Comparison of ENCODE assay signal across 12 mouse cellular contexts in genomic region chr5:143009383-143009782, GRCm38 (mm10). TPM values are rescaled to one million over a fixed set of nuclear protein-coding genes. Genes with fewer than 3 reads are reported as not detected.
DNase-seq lines count a peak whose midpoint lies in the region; ATAC-seq and TF ChIP-seq lines count a peak whose summit lies in the region.
"Had no signal": no experiment of that assay in that cellular context is flagged by ENCODE, and none has a peak within 500 bp of the region (broad histone marks: within the 10 kb centered on the region; RNA-seq: fewer than 3 reads in every experiment).

No protein-coding gene starts in this region.

- 0 out of 2 replicates have a peak overlapping the region, but pooled peaks have one; percentile 32 for H3K9ac ChIP-seq in hindbrain, embryonic 12.5 days
- H3K9ac ChIP-seq in midbrain, embryonic 15.5 days: no peak overlapping the region

- no peaks in the 10 kb centered on the region for H3K27me3 ChIP-seq in hindbrain, embryonic 12.5 days
- no peaks in the 10 kb centered on the region for H3K27me3 ChIP-seq in midbrain, embryonic 15.5 days (replicated peaks)
- H3K27me3 ChIP-seq: Patski had no signal

- WGBS in hindbrain, embryonic 12.5 days: 40% methylated on average over 11 of the region's 11 CpGs
- WGBS in midbrain, embryonic 15.5 days: 61% methylated on average over 11 of the region's 11 CpGs

- peak overlapping the region; percentile 76; the same call in 1 of the 2 replicates for H3K27ac ChIP-seq in cortical plate, adult 2 months (ENCODE audit: insufficient read depth, low read length)
- peak overlapping the region; percentile 81 for H3K27ac ChIP-seq in hindbrain, embryonic 12.5 days
- peak overlapping the region; percentile 53; the same call in 1 of the 2 replicates for H3K27ac ChIP-seq in midbrain, embryonic 15.5 days

- no peak overlapping the region for H3K4me2 ChIP-seq in hindbrain, embryonic 12.5 days (replicated peaks)
- no peak overlapping the region for H3K4me2 ChIP-seq in midbrain, embryonic 15.5 days

- TF ChIP-seq CTCF in cortical plate, adult 2 months (IDR thresholded peaks at IDR 0.05; ENCODE audit: extremely low read depth, insufficient read depth, low read length): no peak

- TF ChIP-seq POLR2A in cortical plate, adult 2 months (IDR thresholded peaks at IDR 0.05; ENCODE audit: extremely low read depth, insufficient read depth, low read length): no peak

- H3K4me1 ChIP-seq in cortical plate, adult 2 months (ENCODE audit: control insufficient read depth, insufficient read depth, low read length): no peaks in the 10 kb centered on the region
- peaks cover 9% of the 10 kb centered on the region for H3K4me1 ChIP-seq in hindbrain, embryonic 12.5 days
- 0 out of 2 replicates have a peak, but pooled peaks cover 5% of the 10 kb centered on the region for H3K4me1 ChIP-seq in midbrain, embryonic 15.5 days

- DNase-seq in cerebellum, postnatal 10 days: peak; percentile 27 to 36
- no peak for DNase-seq in cerebellum, adult 11-12 months
- no peak for DNase-seq in right cerebral cortex, adult 2 months (ENCODE audit: low spot score in 2 of 2)
- DNase-seq in spleen, postnatal 14 days (ENCODE audit: low spot score in 2 of 2): no peak
- no peak for DNase-seq in MN1 (ENCODE audit: low spot score)
- DNase-seq: kidney, adult 9 months; lung, postnatal 10 days had no signal

- H3K9me3 ChIP-seq in hindbrain, embryonic 12.5 days (replicated peaks): no peaks in the 10 kb centered on the region
- H3K9me3 ChIP-seq in midbrain, embryonic 15.5 days: no peaks in the 10 kb centered on the region

- ATAC-seq in hindbrain, embryonic 12.5 days (ENCODE audit: low FRiP score): no peak
- no peak for ATAC-seq in midbrain, embryonic 15.5 days (replicated peaks)
- ATAC-seq: Patski had no signal

- H3K36me3 ChIP-seq in hindbrain, embryonic 12.5 days: peaks cover 43% of the 10 kb centered on the region
- H3K36me3 ChIP-seq in midbrain, embryonic 15.5 days (replicated peaks): peaks cover 18% of the 10 kb centered on the region; the same call in 1 of the 2 replicates

- H3K4me3 ChIP-seq in cortical plate, adult 2 months (ENCODE audit: insufficient read depth, low read length): no peak overlapping the region
- no peak overlapping the region for H3K4me3 ChIP-seq in hindbrain, embryonic 12.5 days
- H3K4me3 ChIP-seq in midbrain, embryonic 15.5 days: no peak overlapping the region
- H3K4me3 ChIP-seq: erythroblast, embryonic 14.5 days had no signal

RNA-seq across cellular contexts. Expression of gene Fscn1, which starts 49.2 kb away (rescaled TPM):
- polyA plus RNA-seq in cortical plate, adult 2 months (2012; rRNA removed): 260 and 267 TPM in 2 replicates
- polyA plus RNA-seq in hindbrain, embryonic 12.5 days (2016; fragmentation: Nextera tagmentation; extraction: Ambion mirVana): 699 and 764 TPM in 2 replicates
- 507 and 508 TPM in 2 replicates for polyA plus RNA-seq in midbrain, embryonic 15.5 days (2015; fragmentation: Nextera tagmentation; extraction: Ambion mirVana)

Comparison
In these comparisons a context has a peak if more than half of its experiments do, and no peak if none do; other contexts are left out.
1. DNase-seq: peak in cerebellum, postnatal 10 days (2 of 2); none in cerebellum, adult 11-12 months (single experiment), right cerebral cortex, adult 2 months (0 of 2), spleen, postnatal 14 days (0 of 2) and MN1 (single experiment).
2. Peak in every context shown above with its lines, with median percentiles within 50 percentile points of each other: H3K27ac ChIP-seq.